Mouse (Mus musculus) G1E (cell line): ENCODE results near the gene Pik3c2b.

Source experiments
- GATA1 ChIP-seq: IDR thresholded peaks from 2 replicates; pipeline ENCODE4 v1.6.1; 2012; ENCODE audit warnings: borderline replicate concordance, low read length, inconsistent platforms, mixed read lengths
- POLR2AphosphoS5 ChIP-seq: IDR thresholded peaks from 2 replicates; pipeline ENCODE4 v1.6.1; 2012; ENCODE audit warnings: low read depth, low read length, inconsistent platforms; ENCODE audit not compliant: insufficient replicate concordance

GRCm38 (mm10) chr1:133050001-133050431, 4.5 kb downstream of the Pik3c2b start:
- TF ChIP-seq POLR2AphosphoS5 (no peak), GATA1 (no peak)
